Mouse (Mus musculus) liver, embryonic 14.5 days (tissue): Measurements from ENCODE around the gene Sdhc. TPM values are rescaled to one million over a fixed set of nuclear protein-coding genes. Genes with fewer than 3 reads are reported as not detected.

ENCODE experiments used
- ATAC-seq: fragments of 200-750 bp; cut with Nextera tagmentation; 2 replicates; pipeline ENCODE4 v1.8.0; 2017; ENCODE audit warnings: moderate number of reproducible peaks, mild to moderate bottlenecking, moderate library complexity; ENCODE audit not compliant: insufficient read depth
- DNase-seq, 3 experiments: peaks; one replicate each; pipeline ENCODE4 v3.0.0-alpha.2; 2012 to 2013; ENCODE audit warnings: low read depth in 3 of 3, low spot score in 3 of 3
- H3K27ac ChIP-seq: fragments of 300-500 bp; sonication (generic); 2 replicates; pipeline ENCODE4 v1.5.1; 2014; ENCODE audit warnings: moderate library complexity, mild to moderate bottlenecking, control low read depth, inconsistent platforms
- H3K27me3 ChIP-seq: fragments of 300-500 bp; sonication (generic); 2 replicates; pipeline ENCODE4 v1.6.1; 2014; ENCODE audit warnings: mild to moderate bottlenecking, low read length, moderate library complexity; ENCODE audit not compliant: control insufficient read depth, insufficient read depth
- H3K36me3 ChIP-seq: fragments of 300-500 bp; sonication (generic); replicated peaks from 2 replicates; pipeline ENCODE4 v1.6.1; 2014; ENCODE audit warnings: low read depth; ENCODE audit not compliant: control insufficient read depth, insufficient read depth
- H3K4me1 ChIP-seq, 2 experiments: fragments of 200-500 bp in 1 of 2; fragments of 300-500 bp in 1 of 2; sonication (generic) in 1 of 2; replicated peaks; 2 replicates each; pipeline ENCODE4 v1.6.1; 2012 to 2014; ENCODE audit warnings: antibody characterized with exemption in 1 of 2, inconsistent platforms in 1 of 2, low read length in 1 of 2; ENCODE audit not compliant: control insufficient read depth in 2 of 2, insufficient read depth in 2 of 2
- H3K4me2 ChIP-seq: fragments of 300-500 bp; sonication (generic); 2 replicates; pipeline ENCODE4 v1.6.1; 2014; ENCODE audit warnings: low read depth, mild to moderate bottlenecking, control low read depth, moderate library complexity
- H3K4me3 ChIP-seq, 2 experiments: fragments of 200-500 bp in 1 of 2; fragments of 300-500 bp in 1 of 2; sonication (generic) in 1 of 2; 2 replicates each; pipeline ENCODE4 v1.5.1; 2012 to 2014; ENCODE audit warnings: low read depth in 2 of 2, low read length in 2 of 2, mild to moderate bottlenecking in 2 of 2, control low read depth in 1 of 2, inconsistent platforms in 1 of 2, moderate library complexity in 1 of 2; ENCODE audit not compliant: insufficient read depth in 1 of 2
- H3K9ac ChIP-seq: fragments of 300-500 bp; sonication (generic); replicated peaks from 2 replicates; pipeline ENCODE4 v1.6.1; 2014; ENCODE audit warnings: mild to moderate bottlenecking, control low read depth, moderate library complexity
- H3K9me3 ChIP-seq: fragments of 300-500 bp; sonication (generic); 2 replicates; pipeline ENCODE4 v1.6.1; 2016; ENCODE audit warnings: low read length, mixed read lengths; ENCODE audit not compliant: control insufficient read depth
- CTCF ChIP-seq: IDR thresholded peaks from 2 replicates; pipeline ENCODE4 v1.5.1; 2016; ENCODE audit warnings: antibody characterized with exemption, low read depth, control low read depth
- EP300 ChIP-seq: IDR thresholded peaks from 2 replicates; pipeline ENCODE4 v1.6.1; 2016; ENCODE audit warnings: antibody characterized with exemption, low read depth
- WGBS: fragments of 180-500 bp; shearing (Covaris S2); extraction: QIAGEN DNeasy Blood & Tissue Kit; methylation state at CpG from one replicate; pipeline ENCODE4 v1.1.7; 2014; ENCODE audit not compliant: insufficient replicate concordance; 5-methylcytosine and 5-hydroxymethylcytosine counted together
- polyA plus RNA-seq, 2 experiments: library from polyadenylated mRNA; depleted of rRNA in 1 of 2; stranded (reverse) in 1 of 2; unstranded in 1 of 2; fragments of >200 nt; fragmentation: Nextera tagmentation in 1 of 2; extraction: Ambion mirVana in 1 of 2; gene quantifications; 2 replicates each; pipeline versions ENCODE4 v1.2.1 to v1.2.3; 2012 to 2014

The Sdhc gene
- polyA plus RNA-seq, 2 experiments = 111 to 147 TPM

DNA sequence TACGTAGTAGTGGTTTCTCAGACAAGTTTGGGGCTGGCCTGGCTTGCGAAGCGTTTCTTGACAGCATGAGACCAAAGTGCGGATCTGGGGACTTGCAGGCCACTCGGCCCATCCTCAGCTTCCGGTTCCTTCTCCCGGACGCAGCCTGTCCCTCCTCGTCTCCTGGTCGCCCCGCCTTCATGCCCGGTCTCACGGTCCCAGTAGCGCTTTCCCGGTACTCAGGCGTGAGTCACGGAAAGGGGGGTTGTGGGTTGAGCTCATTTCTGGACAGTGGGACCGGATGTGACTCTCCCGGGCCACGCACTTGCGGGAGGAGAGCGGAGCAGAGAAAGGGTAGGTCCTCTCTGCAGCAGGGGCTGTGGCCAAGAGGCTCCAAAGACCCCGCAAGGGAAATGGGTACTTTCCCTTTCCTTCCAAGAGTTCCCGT is 36.5 kb downstream of the Sdhc start, which contains the start of gene Cfap126:
Gene Cfap126 (plus strand): TSS at position 46 of the 427 bp plus-strand sequence.
- no peaks in the 10 kb centered on the region for H3K36me3 ChIP-seq
- H3K4me2 ChIP-seq = peak within 1 kb of the TSS; percentile 97
- peak within 1 kb of the TSS; percentile 60 to 68 for H3K4me3 ChIP-seq
- no peak for TF ChIP-seq EP300
- TF ChIP-seq CTCF = no peak
- H3K27ac ChIP-seq = peak within 1 kb of the TSS; percentile 63
- ATAC-seq = peak; percentile 25; the same call in 1 of the 2 replicates
- H3K9me3 ChIP-seq = no peaks in the 10 kb centered on the region
- DNase-seq = peak; percentile 41 to 58 (median 49)
- no peaks in the 10 kb centered on the region for H3K27me3 ChIP-seq
- peaks cover 27 to 30% of the 10 kb centered on the region in 2 experiments for H3K4me1 ChIP-seq
- H3K9ac ChIP-seq = peak within 1 kb of the TSS; percentile 81
- WGBS = 1% methylated on average over 24 of the region's 24 CpGs

DNA sequence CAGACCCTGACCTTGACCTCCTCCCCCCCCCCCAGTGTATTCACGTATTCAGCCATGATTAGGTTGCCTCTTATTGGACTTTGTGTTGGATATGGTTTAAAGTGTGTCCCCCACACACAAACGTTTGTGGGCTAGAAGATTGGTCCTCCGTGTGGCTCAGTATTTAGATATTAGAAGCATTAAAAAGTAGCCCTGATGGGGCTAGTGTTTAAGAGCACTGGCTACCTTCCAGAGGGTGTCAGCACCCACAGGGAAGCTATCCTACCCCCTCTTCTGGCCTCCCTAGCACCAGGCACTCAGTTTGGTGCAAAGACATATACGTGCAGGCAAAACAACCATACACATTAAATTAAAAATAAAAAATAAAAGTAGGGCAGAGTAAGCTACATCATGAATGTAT is 37.4 kb downstream of the Sdhc start:
- Histone ChIP-seq H3K36me3 (no peaks in the 10 kb centered on the region), H3K4me2 (peak overlapping the region; percentile 97), H3K4me1 (peaks cover 27 to 30% of the 10 kb centered on the region in 2 experiments)

DNA sequence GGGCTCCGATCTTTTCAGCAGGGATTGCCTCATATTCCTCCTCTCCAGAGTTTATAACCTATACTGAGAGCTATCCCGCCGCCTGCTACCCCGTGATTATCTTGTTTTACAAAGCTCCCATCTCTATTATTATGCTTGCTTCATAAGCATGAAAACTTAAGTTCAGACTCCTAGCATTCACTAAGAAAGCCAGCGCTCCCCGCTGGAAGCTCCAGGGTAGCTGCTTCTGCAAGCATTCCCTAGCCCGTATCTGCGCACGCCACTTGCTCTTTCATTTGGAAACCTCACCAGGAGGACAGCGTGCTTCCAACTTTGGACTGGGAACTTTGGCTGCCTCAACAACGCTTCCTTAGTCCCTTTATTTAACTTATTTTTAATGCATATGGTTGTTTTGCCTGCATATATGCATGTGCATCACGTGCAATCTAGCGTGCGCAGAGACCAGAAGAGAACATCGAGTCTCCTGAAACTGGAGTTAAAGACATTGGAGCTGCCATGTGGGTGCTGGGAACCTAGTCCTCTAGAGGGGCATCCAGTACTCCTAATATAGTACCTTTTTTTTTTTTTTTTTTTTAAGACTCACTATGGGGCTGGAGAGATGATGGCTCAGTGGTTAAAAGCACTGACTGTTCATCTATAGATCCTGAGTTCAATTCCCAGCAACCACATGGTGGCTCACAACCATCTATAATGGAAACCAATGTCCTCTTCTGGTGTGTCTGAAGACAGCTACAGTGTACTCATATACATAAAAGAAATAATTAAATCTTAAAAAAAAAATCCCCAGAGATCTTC is 38.4 kb downstream of the Sdhc start:
- Histone ChIP-seq H3K27me3 (no peaks in the 10 kb centered on the region), H3K4me1 (peaks cover 27 to 30% of the 10 kb centered on the region in 2 experiments), H3K36me3 (no peaks in the 10 kb centered on the region), H3K4me2 (peak overlapping the region; percentile 97), H3K4me3 (peak overlapping the region; percentile 67 to 85), H3K9ac (peak overlapping the region; percentile 80), H3K27ac (peak overlapping the region; percentile 82), H3K9me3 (no peaks in the 10 kb centered on the region)
- TF ChIP-seq EP300 (no peak), CTCF (no peak)
- WGBS = 5% methylated on average over 15 of the region's 15 CpGs
- ATAC-seq = peak; percentile 12
- peak in 1 of 3 experiments; percentile 35 for DNase-seq

More for the DNA sequence above, 37.4 kb downstream of the Sdhc start:
- H3K9ac ChIP-seq = no peak overlapping the region
- no peaks in the 10 kb centered on the region for H3K9me3 ChIP-seq
- WGBS = 64% methylated on average over 4 of the region's 4 CpGs
- ATAC-seq (no peak), DNase-seq (no peak)
- H3K27me3 ChIP-seq = no peaks in the 10 kb centered on the region
- no peak overlapping the region for H3K4me3 ChIP-seq
- TF ChIP-seq EP300 = no peak
- TF ChIP-seq CTCF = no peak
- H3K27ac ChIP-seq = no peak overlapping the region

DNA sequence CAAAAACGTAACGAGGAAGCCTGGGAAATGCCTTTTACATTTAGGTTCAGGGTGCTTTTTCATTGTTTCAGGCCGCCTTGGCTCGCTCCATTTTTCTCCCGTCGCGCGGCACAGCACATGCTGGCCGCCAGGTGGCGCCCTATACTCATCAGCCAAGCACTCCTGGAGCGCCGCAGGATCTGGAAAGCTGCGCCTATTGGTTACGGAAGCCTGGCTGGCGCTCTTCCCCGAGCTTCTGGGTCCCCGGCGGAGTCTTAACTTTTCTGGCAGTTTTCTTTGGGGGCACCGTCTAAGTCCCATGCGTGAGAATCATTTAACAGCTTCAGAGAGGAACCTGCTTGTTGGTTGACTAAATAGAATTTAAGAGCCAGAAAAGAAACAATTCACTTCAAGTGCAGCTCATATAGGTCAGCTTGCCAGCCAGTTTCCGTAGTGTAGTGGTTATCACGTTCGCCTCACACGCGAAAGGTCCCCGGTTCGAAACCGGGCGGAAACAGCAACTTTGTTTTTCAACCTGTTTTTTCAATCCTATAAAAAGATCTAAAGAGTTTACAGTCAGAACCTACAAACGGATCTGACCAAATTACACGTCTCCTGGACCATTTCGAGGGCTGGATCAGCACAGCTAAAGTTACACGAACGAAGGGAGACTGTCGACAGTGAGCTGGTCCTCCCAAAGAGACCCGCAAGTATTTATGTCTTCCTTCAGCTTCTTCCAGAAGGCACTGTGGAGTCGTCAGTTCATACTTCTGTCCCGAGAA is 39.2 kb downstream of the Sdhc start:
- peak overlapping the region; percentile 97 for H3K4me2 ChIP-seq
- TF ChIP-seq CTCF (peak; percentile 99), EP300 (peak; percentile 13; the same call in 1 of the 2 replicates)
- DNase-seq = peak; percentile 86 to 91 (median 88)
- peak overlapping the region; percentile 67 to 85 for H3K4me3 ChIP-seq
- peak; percentile 87 for ATAC-seq
- H3K27ac ChIP-seq = peak overlapping the region; percentile 82
- peaks cover 22 to 26% of the 10 kb centered on the region in 2 experiments for H3K4me1 ChIP-seq
- no peaks in the 10 kb centered on the region for H3K27me3 ChIP-seq
- WGBS = under 1% methylated on average over 38 of the region's 38 CpGs
- peak overlapping the region; percentile 80 for H3K9ac ChIP-seq
- H3K9me3 ChIP-seq = no peaks in the 10 kb centered on the region
- no peaks in the 10 kb centered on the region for H3K36me3 ChIP-seq
